Mouse (Mus musculus) induced T-regulatory cell, adult 2 months (primary cell): ENCODE results near the gene Spg21.

ENCODE experiments used
- DNase-seq: peaks from one replicate; pipeline ENCODE4 v3.0.0-alpha.2; 2012; ENCODE audit warnings: low read depth

The Spg21 gene

GRCm38 (mm10) chr9:65479158-65479557 lies 18.4 kb downstream of the Spg21 start:
- no peak for DNase-seq

DNA sequence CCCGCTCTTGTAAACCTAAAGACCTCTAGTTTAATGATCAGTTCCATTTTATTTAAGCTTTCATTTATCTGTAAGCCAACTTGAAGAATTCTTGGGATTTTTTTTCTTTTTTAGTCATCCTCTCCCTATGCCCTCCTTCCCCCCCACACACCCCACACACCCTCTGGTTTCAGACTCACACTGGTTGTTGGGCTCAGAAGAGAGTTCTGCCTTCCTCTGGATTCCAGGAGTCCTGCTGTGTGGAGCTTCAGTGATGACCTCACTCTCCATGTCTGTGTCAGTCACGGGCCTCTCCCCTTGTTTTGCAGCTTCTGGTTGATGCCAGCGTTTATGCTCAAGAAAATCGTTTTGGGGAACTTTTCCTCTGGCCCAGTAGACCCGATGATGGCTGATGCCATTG lies 19.3 kb downstream of the Spg21 start:
- DNase-seq = no peak

DNA sequence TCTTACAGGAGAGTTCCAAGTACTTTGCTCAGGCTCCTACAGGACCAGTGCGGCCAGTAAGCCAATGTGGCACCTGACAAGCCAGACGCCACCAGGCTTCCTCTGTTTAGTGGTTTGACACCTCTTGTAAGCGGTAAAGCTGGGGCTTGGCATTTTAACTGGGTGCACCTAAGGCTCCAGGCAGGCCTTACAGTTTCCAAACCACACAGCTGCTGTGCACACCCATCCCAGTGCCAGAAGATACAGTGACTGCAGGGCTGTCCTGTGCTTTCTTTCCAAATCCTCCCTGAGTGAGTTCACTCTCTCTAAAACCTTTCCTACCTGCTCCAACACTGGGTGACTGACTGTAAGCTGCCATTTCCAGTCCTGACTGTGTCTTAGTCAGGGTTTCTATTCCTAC lies 30.7 kb downstream of the Spg21 start:
- peak; percentile 14 for DNase-seq

- no peak for DNase-seq
Observed at GRCm38 (mm10) chr9:65492351-65492750, 31.6 kb downstream of the Spg21 start.

DNA sequence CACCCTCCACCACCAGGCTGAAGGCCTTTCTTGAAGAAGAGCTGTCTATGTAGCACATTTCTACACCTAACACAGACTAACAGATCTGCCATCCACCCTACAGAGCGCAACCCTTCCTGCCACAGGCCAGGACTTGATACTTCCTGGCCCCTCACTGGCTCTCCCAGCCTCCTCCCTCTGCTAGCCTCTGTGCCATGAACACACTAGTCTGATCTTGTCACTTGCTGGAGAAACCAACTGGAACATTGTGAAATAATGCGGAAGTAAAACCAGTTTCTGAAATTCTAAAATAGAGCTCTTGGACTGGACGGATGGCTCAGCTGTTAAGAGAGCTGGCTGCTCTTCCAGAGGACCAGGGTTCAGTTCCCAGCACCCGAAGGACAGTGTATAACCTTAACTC lies 32.1 kb downstream of the Spg21 start:
- no peak for DNase-seq

DNA sequence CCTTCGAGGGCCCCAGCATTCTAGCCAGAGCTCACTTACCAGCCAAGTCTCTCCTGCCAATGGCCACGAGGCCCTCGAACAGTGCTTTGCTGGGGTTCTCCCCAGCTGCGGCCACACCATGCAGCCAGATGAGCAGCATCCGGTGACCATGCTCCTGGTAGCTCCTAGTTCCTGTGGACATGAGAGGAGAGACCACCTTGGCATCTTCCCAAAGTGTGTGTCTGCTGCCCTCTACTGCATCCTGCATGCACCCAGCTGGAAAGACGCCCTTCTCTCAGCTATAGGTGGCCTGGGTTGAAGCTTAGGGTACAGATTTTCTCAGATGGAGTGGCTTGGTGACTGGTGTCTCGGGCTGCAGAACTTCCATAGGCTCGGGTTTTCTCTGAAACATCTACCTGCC lies 41.4 kb downstream of the Spg21 start:
- no peak for DNase-seq

- DNase-seq = no peak
Observed at GRCm38 (mm10) chr9:65502721-65503505, 42.2 kb downstream of the Spg21 start.

DNA sequence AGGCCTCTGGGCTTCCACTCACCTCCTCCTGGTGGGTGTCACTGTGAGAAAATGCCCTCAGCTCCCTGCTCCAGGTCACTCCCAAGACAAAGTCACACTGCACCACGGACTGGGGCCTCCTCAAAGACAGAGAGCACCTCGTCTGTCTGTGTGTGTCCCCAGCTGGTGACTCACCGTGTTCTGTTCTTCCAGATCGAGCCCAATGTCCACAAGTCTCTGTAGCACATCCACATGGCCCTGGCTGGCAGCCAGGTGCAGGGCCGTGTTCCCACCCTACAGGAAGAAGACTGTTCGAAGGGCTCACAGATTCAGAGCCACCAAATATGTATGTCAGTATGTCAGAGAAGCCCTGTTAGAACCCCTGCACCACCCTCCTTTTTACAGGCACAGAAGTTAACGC lies 47.7 kb downstream of the Spg21 start:
- no peak for DNase-seq

DNA sequence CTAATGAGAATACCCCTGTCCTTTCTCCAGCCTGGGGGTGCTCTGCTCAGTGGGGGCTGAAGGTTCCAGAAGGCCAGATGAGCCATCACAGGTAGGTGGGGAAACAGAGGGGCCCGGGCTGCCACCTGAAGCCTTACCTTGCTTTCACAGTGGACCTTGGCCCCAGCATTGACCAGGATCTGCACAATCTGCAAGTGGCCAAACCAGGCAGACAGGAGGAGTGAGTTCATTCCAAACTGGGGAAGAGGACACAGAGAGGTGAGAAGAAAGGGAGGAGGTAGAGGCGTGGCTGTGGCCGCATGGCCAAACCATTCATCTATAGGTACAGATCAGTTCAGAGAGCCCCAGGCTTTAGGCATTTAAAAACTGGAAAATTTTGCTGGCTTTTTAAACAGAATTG lies 51.8 kb downstream of the Spg21 start:
- DNase-seq = no peak

DNA sequence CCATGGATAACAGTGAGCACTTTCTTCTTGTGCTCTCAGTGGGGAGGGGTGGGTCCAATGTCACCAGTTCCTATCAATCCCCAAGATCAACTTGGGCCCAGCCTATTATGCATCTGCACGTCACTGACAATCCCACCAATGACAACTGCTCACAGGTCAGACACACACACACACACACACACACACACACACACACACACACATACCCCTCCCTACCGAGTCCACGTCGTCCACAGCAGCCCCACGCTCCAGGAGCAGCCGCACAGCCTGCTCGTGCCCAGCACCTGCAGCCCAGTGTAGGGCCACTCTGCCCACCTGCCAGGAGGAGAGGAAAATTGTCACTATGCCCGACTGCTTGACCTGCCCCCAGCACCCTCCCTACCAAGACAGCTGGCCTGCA lies 53.7 kb downstream of the Spg21 start:
- no peak for DNase-seq

DNA sequence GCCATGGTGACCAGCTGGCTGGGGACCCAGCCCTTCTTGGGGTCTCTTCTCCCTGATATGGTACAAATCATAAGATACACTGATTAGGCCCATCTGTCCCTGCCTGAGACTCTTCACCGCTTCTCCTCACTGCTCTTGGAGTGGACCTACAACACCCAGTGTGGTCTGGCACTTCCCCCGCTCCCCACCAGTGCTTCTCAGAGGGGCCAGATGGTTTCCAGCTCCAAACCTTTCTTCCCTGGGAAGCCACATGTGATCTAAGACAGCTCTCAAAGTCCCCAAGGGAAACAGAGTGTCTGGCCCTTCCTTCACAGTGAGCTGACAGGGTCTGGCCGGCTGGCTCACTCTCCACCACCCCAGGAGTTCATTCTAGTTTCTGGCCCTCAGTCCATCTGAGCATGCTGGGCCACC lies 54.1 kb downstream of the Spg21 start:
- DNase-seq = no peak

DNA sequence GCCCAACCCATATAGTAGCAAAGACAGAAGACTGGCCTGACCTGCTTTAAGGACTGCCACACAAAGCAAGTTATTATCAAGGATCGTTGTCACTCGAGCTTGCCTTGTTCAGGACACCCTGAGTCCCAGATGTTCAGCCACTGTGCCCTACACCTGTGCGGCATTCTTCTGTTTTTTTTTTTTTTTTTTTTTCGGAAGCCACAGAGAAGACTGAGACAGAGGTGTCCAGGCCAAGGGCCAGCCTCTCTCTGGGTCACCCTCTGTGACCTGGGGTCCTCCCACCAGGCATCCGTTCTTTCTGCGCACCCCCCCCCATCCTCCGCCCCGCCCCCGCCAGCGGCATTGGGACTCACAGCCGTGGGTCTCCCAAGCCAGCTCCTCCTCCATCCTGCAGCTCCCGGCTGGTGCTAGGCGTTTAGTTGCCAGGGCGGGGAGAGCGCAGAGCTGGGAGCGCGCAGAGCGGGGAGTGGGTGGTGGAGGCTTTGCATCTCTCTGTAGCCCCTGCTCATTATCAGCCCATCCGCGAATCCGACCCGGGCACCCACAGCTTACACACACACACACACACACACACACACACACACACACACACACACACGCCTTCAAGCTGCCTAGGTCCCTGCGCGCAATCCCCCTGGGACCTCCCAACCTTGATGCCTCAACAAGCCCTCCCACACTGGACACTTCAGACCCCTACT lies 59.2 kb downstream of the Spg21 start, which contains the start of gene Ankdd1a:
Gene Ankdd1a (minus strand): TSS at position 387 of the 698 bp plus-strand sequence.
- DNase-seq = no peak

- no peak for DNase-seq
Observed at GRCm38 (mm10) chr9:65520505-65520876, 59.7 kb downstream of the Spg21 start.

DNA sequence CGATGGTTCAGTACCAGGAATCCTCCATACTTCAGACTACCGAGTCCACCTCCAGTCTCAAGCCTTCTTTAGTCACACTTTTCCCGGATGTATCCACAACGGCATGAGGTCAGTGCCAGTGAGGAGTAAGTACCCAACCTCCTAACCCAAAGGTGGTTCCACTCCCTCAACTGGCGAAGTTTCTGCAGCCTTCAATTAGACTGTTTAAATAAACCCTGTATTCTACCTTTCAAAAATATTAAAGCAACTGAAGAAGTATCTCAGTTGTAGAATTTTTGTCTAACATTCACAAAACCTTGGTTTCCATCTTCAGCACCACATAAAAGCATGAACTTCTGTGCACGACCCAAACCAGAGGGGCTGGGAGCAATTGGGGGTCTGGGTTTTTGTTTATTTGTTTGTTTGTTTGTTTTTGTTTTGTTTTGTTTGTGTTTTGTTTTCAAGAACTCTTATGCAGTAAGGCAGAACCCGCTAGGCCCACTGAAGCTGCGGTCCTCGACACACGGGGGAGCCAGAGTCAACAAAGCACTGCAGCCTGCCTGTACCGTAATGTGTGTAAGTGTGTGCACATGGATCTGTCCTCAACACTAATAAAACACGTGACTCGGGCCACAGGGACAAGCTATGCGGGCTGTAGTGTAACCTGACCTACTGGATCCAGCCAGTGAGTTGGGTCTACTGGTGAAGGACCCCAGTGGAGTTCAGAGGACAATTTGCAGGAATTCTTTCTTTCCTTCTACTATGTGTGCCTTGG lies 63.0 kb downstream of the Spg21 start:
- DNase-seq = peak; percentile 88

GRCm38 (mm10) chr9:65525445-65526195 lies 64.9 kb downstream of the Spg21 start:
- DNase-seq = no peak

GRCm38 (mm10) chr9:65528417-65529038 lies 67.8 kb downstream of the Spg21 start:
- DNase-seq = no peak

DNA sequence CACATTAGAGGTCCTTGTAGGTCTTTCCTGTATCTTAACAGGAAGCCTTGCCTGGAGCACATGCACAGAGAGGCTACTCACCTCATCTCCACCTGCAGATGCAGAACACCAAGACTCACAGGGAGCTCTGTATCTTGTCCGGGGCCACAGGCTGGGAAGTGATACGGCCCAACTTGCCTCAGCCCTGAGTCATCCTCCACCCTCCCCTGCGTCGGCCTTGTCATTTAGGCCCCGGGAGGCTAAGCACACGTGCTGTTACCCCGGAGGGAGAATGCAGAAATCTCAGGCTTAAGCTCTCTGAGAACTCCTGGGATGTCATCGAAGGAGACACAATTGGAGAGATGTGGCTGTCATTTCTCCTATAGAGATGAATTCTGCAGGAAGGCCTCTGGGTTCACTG lies 68.9 kb downstream of the Spg21 start:
- no peak for DNase-seq

DNA sequence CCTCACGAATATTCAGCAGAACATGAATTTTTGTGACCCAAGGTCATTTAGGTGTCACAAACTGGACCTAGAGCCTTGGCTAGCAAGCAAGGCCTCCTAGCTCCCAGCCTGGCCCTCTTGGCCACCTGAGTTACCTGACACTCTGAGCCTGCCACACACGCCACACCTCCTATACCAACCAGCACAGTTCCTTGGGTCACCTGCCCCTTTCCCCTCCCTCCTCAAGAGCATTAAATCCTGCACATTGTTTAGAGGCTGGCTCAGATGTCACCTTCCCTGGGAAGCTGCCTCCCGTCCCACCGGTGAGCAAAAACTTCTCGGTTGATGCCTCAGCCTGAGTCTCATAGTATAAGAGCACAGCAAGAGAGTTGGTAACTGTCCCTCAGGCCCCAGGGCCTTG lies 70.5 kb downstream of the Spg21 start:
- no peak for DNase-seq

DNA sequence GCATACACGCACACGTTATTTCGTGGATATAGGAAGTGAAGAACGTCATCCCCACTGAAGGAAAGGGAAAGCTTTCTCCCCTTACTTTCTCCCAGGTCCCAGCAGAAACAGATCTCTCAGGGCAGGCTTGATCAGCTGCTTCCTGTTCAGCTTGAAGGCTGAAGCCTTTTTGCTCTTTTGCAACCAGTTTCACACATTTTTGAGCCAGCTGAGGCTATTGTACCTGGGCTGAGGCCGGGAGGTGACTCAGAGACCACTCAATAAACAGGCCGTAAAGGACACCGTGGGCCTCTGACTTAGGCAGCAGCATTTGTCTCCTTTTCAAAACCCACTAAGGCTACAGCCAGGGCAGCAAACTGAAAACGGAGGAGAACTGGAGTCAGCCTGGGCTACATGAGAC lies 72.2 kb downstream of the Spg21 start:
- no peak for DNase-seq

GRCm38 (mm10) chr9:65534111-65534510 lies 73.4 kb downstream of the Spg21 start:
- DNase-seq = no peak

DNA sequence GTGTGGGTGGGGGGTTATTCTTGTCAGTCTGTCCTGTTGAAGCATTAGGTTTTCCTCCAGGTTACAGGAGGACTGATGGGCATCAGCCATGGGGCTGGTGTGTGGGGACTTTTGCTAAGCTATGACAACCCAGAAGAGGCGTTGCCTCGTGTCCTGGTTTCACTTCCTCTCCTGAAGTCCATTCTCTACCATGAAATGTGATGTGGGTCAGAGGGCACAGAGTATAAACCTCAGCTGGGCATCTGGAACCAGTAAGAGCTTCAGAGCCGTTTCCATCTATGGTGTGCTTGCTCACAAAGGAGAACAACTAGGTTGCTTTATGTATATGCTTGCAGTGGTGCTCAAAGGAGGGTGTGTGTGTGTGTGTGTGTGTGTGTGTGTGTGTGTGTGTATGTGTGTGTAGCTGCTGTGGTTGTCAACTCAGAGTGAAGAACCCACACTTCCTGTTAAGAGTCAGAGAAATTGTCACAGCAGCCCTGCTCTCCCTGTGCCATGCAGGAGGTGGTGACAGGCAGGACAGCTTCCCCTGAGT lies 74.5 kb downstream of the Spg21 start:
- peak; percentile 89 for DNase-seq
